Mouse (Mus musculus): ENCODE data around the gene Tma7.
A peak's percentile ranks its signal among the peaks of the same experiment; 100 is the strongest.

The Tma7 gene

GRCm38 (mm10) chr9:109101933-109102445 is 19.6 kb upstream of the Tma7 start:
- no peak for DNase-seq

GRCm38 (mm10) chr9:109100307-109100928 is 18.0 kb upstream of the Tma7 start:
- no peak for DNase-seq

GRCm38 (mm10) chr9:109098969-109099368 is 16.6 kb upstream of the Tma7 start:
- peak; percentile 91 for DNase-seq

GRCm38 (mm10) chr9:109098366-109098765 is 16.0 kb upstream of the Tma7 start:
- no peak for DNase-seq

- DNase-seq: peak; percentile 58
These were observed 15.4 kb upstream of the Tma7 start for GRCm38 (mm10) chr9:109097831-109098230.

GRCm38 (mm10) chr9:109097291-109097690 is 14.9 kb upstream of the Tma7 start:
- DNase-seq: no peak

- peak; percentile 51 for DNase-seq
These were observed 14.5 kb upstream of the Tma7 start for GRCm38 (mm10) chr9:109096856-109097255.

GRCm38 (mm10) chr9:109096251-109096661 is 13.9 kb upstream of the Tma7 start:
- peak; percentile 34 for DNase-seq

- DNase-seq: peak; percentile 89
These were observed 13.0 kb upstream of the Tma7 start, which contains the start of gene Plxnb1 for GRCm38 (mm10) chr9:109095137-109095982. Plxnb1 (plus strand) TSS chr9:109095389.

- DNase-seq: peak; percentile 67
These were observed 12.3 kb upstream of the Tma7 start for GRCm38 (mm10) chr9:109094553-109095136.

- peak; percentile 63 for DNase-seq
These were observed 11.6 kb upstream of the Tma7 start for GRCm38 (mm10) chr9:109093786-109094552.

GRCm38 (mm10) chr9:109092799-109093198 is 10.4 kb upstream of the Tma7 start:
- peak; percentile 21 for DNase-seq

GRCm38 (mm10) chr9:109091802-109092201 is 9.4 kb upstream of the Tma7 start:
- DNase-seq: peak; percentile 6

GRCm38 (mm10) chr9:109090446-109090845 is 8.1 kb upstream of the Tma7 start:
- peak; percentile 40 for DNase-seq

GRCm38 (mm10) chr9:109087987-109088386 is 5.6 kb upstream of the Tma7 start:
- peak; percentile 56 for DNase-seq

- peak; percentile 52 for DNase-seq
These were observed 2.5 kb upstream of the Tma7 start for GRCm38 (mm10) chr9:109084922-109085321.

GRCm38 (mm10) chr9:109081749-109082123 is 651 bp downstream of the Tma7 start:
- DNase-seq: no peak

- DNase-seq: no peak
These were observed 1.9 kb downstream of the Tma7 start for GRCm38 (mm10) chr9:109080516-109080915.

- peak; percentile 96 for DNase-seq
These were observed 8.5 kb downstream of the Tma7 start, which contains the start of gene Atrip for GRCm38 (mm10) chr9:109073661-109074573. Atrip (minus strand) TSS chr9:109074124.

- DNase-seq: no peak
These were observed 14.2 kb downstream of the Tma7 start for GRCm38 (mm10) chr9:109068095-109068735.

- peak; percentile 6 for DNase-seq
These were observed 21.5 kb downstream of the Tma7 start for GRCm38 (mm10) chr9:109060898-109061295.
